In the genomic region with DNA sequence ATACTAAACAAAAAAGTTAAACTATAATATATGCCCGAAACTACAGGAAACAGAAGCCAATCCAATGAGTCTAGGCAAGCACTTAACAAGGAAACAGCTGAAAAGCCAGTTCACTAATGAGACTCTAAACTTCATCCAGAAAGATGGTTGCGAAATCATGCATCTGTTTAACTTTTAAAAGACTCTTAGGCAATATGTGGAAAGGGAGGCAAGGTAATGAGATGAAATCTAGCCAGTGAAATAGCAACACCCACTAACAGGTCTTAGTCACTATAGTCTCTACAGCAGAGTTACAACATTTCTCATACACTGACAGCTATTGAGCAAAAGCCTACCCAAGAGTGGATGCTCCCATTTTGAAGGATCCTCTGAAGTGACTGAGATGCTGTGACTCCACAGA, we compare ENCODE assay signal across 19 mouse cellular contexts.
DNase-seq lines count a peak whose midpoint lies in the region; ATAC-seq and TF ChIP-seq lines count a peak whose summit lies in the region.
"Had no signal": no experiment of that assay in that cellular context is flagged by ENCODE, and none has a peak within 500 bp of the region (broad histone marks: within the 10 kb centered on the region; RNA-seq: fewer than 3 reads in every experiment).

No protein-coding gene starts in this region.

- no peak overlapping the region for H3K9ac ChIP-seq in intestine, embryonic 15.5 days
- H3K9ac ChIP-seq in intestine, postnatal 0 days (ENCODE audit: low read depth, low read length), result no peak overlapping the region
- no peak overlapping the region for H3K9ac ChIP-seq in embryonic facial prominence, embryonic 15.5 days
- H3K9ac ChIP-seq in hindbrain, embryonic 12.5 days, result no peak overlapping the region
- H3K9ac ChIP-seq: embryonic facial prominence, embryonic 12.5 days; forebrain, postnatal 0 days; stomach, embryonic 15.5 days had no signal

- peak; percentile 75 for ATAC-seq in intestine, embryonic 15.5 days
- ATAC-seq in intestine, postnatal 0 days, result no peak
- no peak for ATAC-seq in embryonic facial prominence, embryonic 15.5 days (ENCODE audit: insufficient number of reproducible peaks, low FRiP score, low TSS enrichment, low read depth)
- ATAC-seq in hindbrain, embryonic 12.5 days (ENCODE audit: low FRiP score), result no peak
- ATAC-seq: CD4-positive, CD25-positive, alpha-beta regulatory T cell, adult 4 months; forebrain, postnatal 0 days had no signal

- no peak overlapping the region for H3K4me2 ChIP-seq in intestine, embryonic 15.5 days (replicated peaks)
- no peak overlapping the region for H3K4me2 ChIP-seq in intestine, postnatal 0 days (replicated peaks; ENCODE audit: low read depth)
- no peak overlapping the region for H3K4me2 ChIP-seq in embryonic facial prominence, embryonic 15.5 days (replicated peaks)
- no peak overlapping the region for H3K4me2 ChIP-seq in hindbrain, embryonic 12.5 days (replicated peaks)
- H3K4me2 ChIP-seq: embryonic facial prominence, embryonic 12.5 days; stomach, embryonic 15.5 days had no signal

- no peaks in the 10 kb centered on the region for H3K36me3 ChIP-seq in intestine, embryonic 15.5 days
- no peaks in the 10 kb centered on the region for H3K36me3 ChIP-seq in intestine, postnatal 0 days (ENCODE audit: control insufficient read depth, insufficient read depth)
- no peaks in the 10 kb centered on the region for H3K36me3 ChIP-seq in embryonic facial prominence, embryonic 15.5 days
- H3K36me3 ChIP-seq in hindbrain, embryonic 12.5 days, result no peaks in the 10 kb centered on the region
- H3K36me3 ChIP-seq: embryonic facial prominence, embryonic 12.5 days; stomach, embryonic 15.5 days had no signal

- no peak overlapping the region for H3K27ac ChIP-seq in intestine, embryonic 15.5 days
- no peak overlapping the region for H3K27ac ChIP-seq in intestine, postnatal 0 days (ENCODE audit: low read depth, low read length)
- peak overlapping the region; percentile 29; the same call in 1 of the 2 replicates for H3K27ac ChIP-seq in embryonic facial prominence, embryonic 15.5 days (replicated peaks)
- H3K27ac ChIP-seq in hindbrain, embryonic 12.5 days, result no peak overlapping the region
- H3K27ac ChIP-seq: embryonic facial prominence, embryonic 12.5 days; layer of hippocampus, adult 2 months; macrophage; stomach, embryonic 15.5 days had no signal

- H3K4me3 ChIP-seq in intestine, embryonic 15.5 days (replicated peaks), result no peak overlapping the region
- no peak overlapping the region for H3K4me3 ChIP-seq in intestine, postnatal 0 days (ENCODE audit: low read depth, low read length)
- no peak overlapping the region for H3K4me3 ChIP-seq in embryonic facial prominence, embryonic 15.5 days (replicated peaks)
- no peak overlapping the region for H3K4me3 ChIP-seq in hindbrain, embryonic 12.5 days
- H3K4me3 ChIP-seq: embryonic facial prominence, embryonic 12.5 days; layer of hippocampus, adult 2 months; stomach, embryonic 15.5 days had no signal

- H3K9me3 ChIP-seq in intestine, embryonic 15.5 days, result no peaks in the 10 kb centered on the region
- no peaks in the 10 kb centered on the region for H3K9me3 ChIP-seq in intestine, postnatal 0 days (ENCODE audit: control insufficient read depth)
- no peaks in the 10 kb centered on the region for H3K9me3 ChIP-seq in embryonic facial prominence, embryonic 15.5 days (replicated peaks)
- no peaks in the 10 kb centered on the region for H3K9me3 ChIP-seq in hindbrain, embryonic 12.5 days (replicated peaks)
- H3K9me3 ChIP-seq: embryonic facial prominence, embryonic 12.5 days; stomach, embryonic 15.5 days had no signal

- no peaks in the 10 kb centered on the region for H3K27me3 ChIP-seq in intestine, embryonic 15.5 days (replicated peaks)
- no peaks in the 10 kb centered on the region for H3K27me3 ChIP-seq in intestine, postnatal 0 days (replicated peaks; ENCODE audit: control insufficient read depth, insufficient read depth, low read length)
- no peaks in the 10 kb centered on the region for H3K27me3 ChIP-seq in embryonic facial prominence, embryonic 15.5 days
- H3K27me3 ChIP-seq in hindbrain, embryonic 12.5 days, result no peaks in the 10 kb centered on the region
- H3K27me3 ChIP-seq: embryonic facial prominence, embryonic 12.5 days; stomach, embryonic 15.5 days had no signal

- WGBS in intestine, embryonic 15.5 days, result 86% methylated on average over 2 of the region's 2 CpGs
- 58% methylated on average over 2 of the region's 2 CpGs for WGBS in intestine, postnatal 0 days
- 59% methylated on average over 2 of the region's 2 CpGs for WGBS in embryonic facial prominence, embryonic 15.5 days
- 92% methylated on average over 2 of the region's 2 CpGs for WGBS in hindbrain, embryonic 12.5 days

- no peaks in the 10 kb centered on the region for H3K4me1 ChIP-seq in intestine, embryonic 15.5 days (replicated peaks)
- no peaks in the 10 kb centered on the region for H3K4me1 ChIP-seq in intestine, postnatal 0 days (replicated peaks; ENCODE audit: control insufficient read depth, insufficient read depth, low read length)
- H3K4me1 ChIP-seq in embryonic facial prominence, embryonic 15.5 days, result peaks cover 12% of the 10 kb centered on the region
- no peaks in the 10 kb centered on the region for H3K4me1 ChIP-seq in hindbrain, embryonic 12.5 days
- H3K4me1 ChIP-seq: embryonic facial prominence, embryonic 12.5 days; stomach, embryonic 15.5 days had no signal

- DNase-seq in 416B (ENCODE audit: low read depth), result peak; percentile 89
- DNase-seq in lung, postnatal 25 days (ENCODE audit: low spot score), result peak; percentile 83
- DNase-seq in urinary bladder, postnatal 25 days (ENCODE audit: low spot score), result no peak
- no peak for DNase-seq in right cerebral cortex, adult 18-20 months
- DNase-seq: adrenal gland, adult 8-10 months; forebrain, postnatal 0 days; gastrocnemius, postnatal 25 days; kidney, adult 11 months; right cerebral cortex, postnatal 25 days; thymus, postnatal 4 days had no signal

- TF ChIP-seq CTCF in intestine, postnatal 0 days (IDR thresholded peaks at IDR 0.05; ENCODE audit: low read depth), result no peak

Comparison
In these comparisons a context has a peak if more than half of its experiments do, and no peak if none do; other contexts are left out.
1. DNase-seq: peak in 416B (single experiment) and lung, postnatal 25 days (single experiment); none in urinary bladder, postnatal 25 days (single experiment) and right cerebral cortex, adult 18-20 months (single experiment).